Mouse (Mus musculus) ES-E14 (cell line): ENCODE results near the gene Cidec. TPM values are rescaled to one million over a fixed set of nuclear protein-coding genes. Genes with fewer than 3 reads are reported as not detected.

Source experiments
- DNase-seq: peaks from one replicate; pipeline ENCODE4 v3.0.0-alpha.2; 2013; ENCODE audit warnings: low read depth, low spot score
- H3K27ac ChIP-seq: 2 replicates; pipeline ENCODE4 v1.5.1; 2012; ENCODE audit warnings: low read depth, mild to moderate bottlenecking, low read length, moderate library complexity, mixed read lengths; ENCODE audit not compliant: poor library complexity, insufficient read depth, severe bottlenecking
- H3K36me3 ChIP-seq: 2 replicates; pipeline ENCODE4 v1.6.1; 2012; ENCODE audit warnings: mild to moderate bottlenecking, low read length, moderate library complexity, mixed read lengths; ENCODE audit not compliant: control insufficient read depth, poor library complexity, insufficient read depth, severe bottlenecking
- H3K4me1 ChIP-seq, 2 experiments: fragments of 150-350 bp in 1 of 2; sonication (generic) in 1 of 2; 2 replicates each; pipeline ENCODE4 v1.6.1; 2012; ENCODE audit warnings: low read length in 2 of 2, mild to moderate bottlenecking in 1 of 2, mixed read lengths in 1 of 2; ENCODE audit not compliant: control insufficient read depth in 2 of 2, insufficient read depth in 2 of 2, poor library complexity in 1 of 2
- H3K4me3 ChIP-seq, 2 experiments: fragments of 150-350 bp in 1 of 2; sonication (generic) in 1 of 2; 2 replicates each; pipeline ENCODE4 v1.5.1; 2012; ENCODE audit warnings: low read length in 2 of 2, low read depth in 1 of 2, mild to moderate bottlenecking in 1 of 2, mixed read lengths in 1 of 2; ENCODE audit not compliant: insufficient read depth in 1 of 2, poor library complexity in 1 of 2, severe bottlenecking in 1 of 2
- H3K9ac ChIP-seq: 2 replicates; pipeline ENCODE4 v1.6.1; 2012; ENCODE audit warnings: low read depth, mild to moderate bottlenecking, low read length, mixed read lengths; ENCODE audit not compliant: poor library complexity, insufficient read depth, severe bottlenecking
- H3K9me3 ChIP-seq: fragments of 150-350 bp; sonication (generic); 2 replicates; pipeline ENCODE4 v1.6.1; 2012; ENCODE audit warnings: low read depth, mild to moderate bottlenecking, low read length; ENCODE audit not compliant: control insufficient read depth, insufficient read depth
- CHD2 ChIP-seq: IDR thresholded peaks from 2 replicates; pipeline ENCODE4 v1.6.1; 2014; ENCODE audit warnings: mild to moderate bottlenecking, low read depth, low read length, inconsistent platforms
- HCFC1 ChIP-seq: IDR thresholded peaks from 2 replicates; pipeline ENCODE4 v1.6.1; 2012; ENCODE audit warnings: low read length, inconsistent platforms, borderline replicate concordance; ENCODE audit not compliant: insufficient read depth
- MAFK ChIP-seq: IDR thresholded peaks from 2 replicates; pipeline ENCODE4 v1.6.1; 2014; ENCODE audit warnings: mild to moderate bottlenecking, low read depth, low read length, inconsistent platforms; ENCODE audit not compliant: insufficient read depth
- ZC3H11A ChIP-seq: IDR thresholded peaks from 2 replicates; pipeline ENCODE4 v1.6.1; 2012; ENCODE audit warnings: low read depth, mild to moderate bottlenecking, inconsistent platforms, low read length, borderline replicate concordance
- ZNF384 ChIP-seq: IDR thresholded peaks from 2 replicates; pipeline ENCODE4 v1.6.1; 2012; ENCODE audit warnings: low read depth, low read length, inconsistent platforms
- in situ Hi-C, 2 experiments: fragments of 600-800 bp; cut with MboI; formaldehyde crosslinking; loops; one replicate each; pipeline ENCODE4 v1.15.1; 2025; ENCODE audit warnings: low sequenced_read_pairs in 2 of 2, inconsistent platforms in 1 of 2; ENCODE audit not compliant: unreplicated experiment in 2 of 2
- total RNA-seq: library from RNA; depleted of rRNA; stranded (reverse); fragments of 300-350 nt; gene quantifications from 2 replicates; pipeline ENCODE4 v1.2.3, GENCODE M21; 2012

Cidec gene
- total RNA-seq, 1 experiment, result 0.45 TPM

DNA sequence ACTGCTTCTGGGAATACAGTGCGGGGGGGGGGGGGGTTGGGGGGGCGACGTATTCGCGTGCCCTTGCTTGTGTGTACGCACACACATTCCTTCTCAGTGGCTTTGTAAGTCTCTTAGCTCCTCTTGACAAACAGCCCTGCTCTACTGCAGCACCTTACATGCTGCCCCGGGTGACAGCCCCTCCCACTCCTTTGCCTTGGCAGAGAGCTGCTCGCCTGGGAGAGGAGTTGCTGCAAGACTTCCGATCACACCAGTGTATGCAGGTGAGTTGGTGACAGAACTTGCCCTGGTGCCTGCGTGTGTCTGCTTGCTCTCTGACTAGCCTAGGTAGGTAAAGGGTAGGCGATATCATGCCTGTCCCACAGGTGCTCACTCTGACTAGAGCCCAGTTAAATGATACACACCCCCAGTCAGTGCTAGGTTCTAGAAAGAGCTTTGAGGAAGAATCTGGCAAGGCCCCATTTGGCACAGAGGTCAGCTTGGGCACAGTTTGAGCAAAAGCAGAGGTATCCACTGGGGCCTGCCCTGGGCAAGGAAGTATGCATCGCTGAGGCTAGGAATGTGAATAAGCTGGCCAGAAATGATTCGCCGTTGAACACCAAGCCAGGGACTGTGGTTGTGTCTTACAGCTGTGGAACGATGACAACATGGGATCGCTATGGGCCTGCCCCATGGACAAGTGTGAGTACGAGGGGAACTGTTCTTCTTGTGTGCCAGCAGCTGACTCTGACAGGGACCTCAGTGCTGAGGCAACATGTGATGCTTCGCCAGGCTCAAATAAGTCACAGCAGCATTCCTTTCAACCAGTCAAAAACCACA, 45.2 kb upstream of the Cidec start:
- in situ Hi-C loops, result no loop called here
- no peak overlapping the region for H3K9ac ChIP-seq
- H3K9me3 ChIP-seq, result no peaks in the 10 kb centered on the region
- no peak for DNase-seq
- no peaks in the 10 kb centered on the region for H3K36me3 ChIP-seq
- no peak overlapping the region for H3K27ac ChIP-seq
- no peak for TF ChIP-seq MAFK
- TF ChIP-seq ZC3H11A, result no peak
- TF ChIP-seq ZNF384, result no peak
- no peak for TF ChIP-seq HCFC1
- peaks cover 0 to 6% of the 10 kb centered on the region in 2 experiments; a peak in 1 of 4 replicates for H3K4me1 ChIP-seq
- H3K4me3 ChIP-seq, result no peak overlapping the region

DNA sequence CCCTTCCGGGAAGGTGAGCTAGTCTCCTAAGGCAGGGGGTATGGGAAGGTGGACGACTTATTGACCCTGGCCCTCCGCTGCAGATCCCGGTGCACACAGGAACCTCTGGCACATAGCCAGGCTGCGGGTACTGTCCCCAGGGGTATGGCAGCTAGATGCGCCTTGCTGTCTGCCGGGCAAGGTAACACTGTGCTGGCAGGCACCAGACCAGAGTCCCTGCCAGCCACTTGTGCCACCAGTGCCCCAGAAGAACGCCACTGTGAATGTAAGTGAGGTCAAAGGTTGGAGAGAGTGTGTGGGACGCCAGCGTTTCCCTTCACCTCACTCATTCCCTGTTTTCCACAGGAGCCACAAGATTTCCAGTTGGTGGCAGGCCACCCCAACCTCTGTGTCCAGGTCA, 43.3 kb upstream of the Cidec start:
- TF ChIP-seq ZNF384, result no peak
- no peak for TF ChIP-seq HCFC1
- no peak for TF ChIP-seq ZC3H11A
- no peak for TF ChIP-seq CHD2
- no peak for TF ChIP-seq MAFK
- Histone ChIP-seq H3K4me1 (peaks cover 0 to 6% of the 10 kb centered on the region in 2 experiments; a peak in 1 of 4 replicates), H3K9me3 (no peaks in the 10 kb centered on the region), H3K27ac (no peak overlapping the region), H3K4me3 (no peak overlapping the region), H3K36me3 (no peaks in the 10 kb centered on the region), H3K9ac (no peak overlapping the region)
- in situ Hi-C loops, result no loop called here
- DNase-seq, result no peak

DNA sequence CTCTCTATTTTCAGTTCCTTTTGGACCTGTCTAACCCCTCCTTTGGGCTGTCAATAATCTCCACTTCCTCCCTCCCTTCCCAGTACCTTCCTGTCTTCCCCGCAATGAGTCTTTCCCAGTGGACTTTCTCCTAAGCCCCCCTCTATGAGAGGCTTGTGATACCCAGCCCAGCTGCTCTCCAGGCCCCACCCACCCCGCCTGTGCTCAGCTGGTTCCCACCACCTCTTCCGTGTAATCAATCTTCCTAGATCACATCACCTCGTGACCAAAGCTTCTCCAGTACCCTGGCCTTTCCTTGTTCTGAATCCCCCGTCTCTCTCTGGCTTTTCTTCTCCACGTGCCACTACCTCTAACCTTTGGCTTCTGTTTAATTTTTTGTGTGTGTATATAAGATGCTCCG, 41.8 kb upstream of the Cidec start:
- H3K4me1 ChIP-seq, result peaks cover 0 to 7% of the 10 kb centered on the region in 2 experiments; a peak in 1 of 4 replicates
- TF ChIP-seq MAFK (no peak), HCFC1 (no peak), ZC3H11A (no peak), CHD2 (no peak), ZNF384 (no peak)
- no peak overlapping the region for H3K9ac ChIP-seq
- H3K27ac ChIP-seq, result no peak overlapping the region
- H3K4me3 ChIP-seq, result no peak overlapping the region
- H3K9me3 ChIP-seq, result no peaks in the 10 kb centered on the region
- in situ Hi-C loops, result no loop called here
- H3K36me3 ChIP-seq, result no peaks in the 10 kb centered on the region
- DNase-seq, result no peak

DNA sequence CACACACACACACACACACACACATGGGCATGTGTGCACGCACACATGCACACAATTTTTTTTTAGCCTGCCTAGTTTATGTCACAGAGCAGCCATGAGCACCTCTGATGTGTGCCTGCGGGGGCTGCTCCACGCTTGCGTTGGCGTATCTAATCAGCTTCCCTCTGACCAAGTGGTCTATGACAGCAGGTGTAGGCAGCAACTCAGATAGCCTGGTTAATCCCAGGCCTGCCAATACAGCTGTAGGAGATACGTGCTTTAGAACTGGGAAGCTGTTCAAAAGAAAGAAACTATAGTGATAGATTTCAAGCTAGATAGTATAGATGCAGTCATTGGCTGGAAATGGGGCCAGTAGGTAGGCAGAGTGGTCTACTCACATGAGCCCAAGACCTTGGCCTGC, 38.2 kb upstream of the Cidec start:
- TF ChIP-seq MAFK, result no peak
- TF ChIP-seq ZNF384, result no peak
- no peak for TF ChIP-seq ZC3H11A
- no peak for TF ChIP-seq HCFC1
- in situ Hi-C loops, result no loop called here
- Histone ChIP-seq H3K27ac (no peak overlapping the region), H3K9me3 (no peaks in the 10 kb centered on the region), H3K4me1 (peaks cover 6 to 20% of the 10 kb centered on the region in 2 experiments), H3K4me3 (no peak overlapping the region), H3K9ac (no peak overlapping the region), H3K36me3 (no peaks in the 10 kb centered on the region)
- DNase-seq, result no peak

DNA sequence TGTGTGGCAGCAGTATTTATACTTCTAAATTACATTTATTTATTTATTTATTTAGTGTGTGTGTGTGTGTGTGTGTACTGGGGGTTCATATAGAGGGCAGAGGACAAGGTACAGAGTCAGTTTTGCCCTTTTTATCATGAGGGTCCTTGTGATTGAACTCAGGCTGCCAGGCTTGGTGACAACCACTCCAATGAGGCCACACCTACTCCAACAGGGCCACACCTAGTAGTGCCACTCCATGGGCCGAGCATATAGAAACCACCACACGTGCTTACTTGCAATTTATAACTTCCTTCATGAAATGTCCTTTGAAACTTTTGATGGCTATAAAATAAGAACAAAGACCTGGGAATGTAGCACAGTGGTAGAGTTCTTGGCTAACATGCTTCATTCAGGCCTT, 37.7 kb upstream of the Cidec start:
- Histone ChIP-seq H3K9ac (no peak overlapping the region), H3K4me1 (peaks cover 6 to 19% of the 10 kb centered on the region in 2 experiments), H3K36me3 (no peaks in the 10 kb centered on the region), H3K27ac (no peak overlapping the region), H3K4me3 (no peak overlapping the region), H3K9me3 (no peaks in the 10 kb centered on the region)
- in situ Hi-C loops, result no loop called here
- TF ChIP-seq MAFK (no peak), CHD2 (no peak), HCFC1 (no peak), ZC3H11A (no peak), ZNF384 (no peak)
- no peak for DNase-seq
